Mouse (Mus musculus): ENCODE measurements around the gene Nhsl1. TPM values are rescaled to one million over a fixed set of nuclear protein-coding genes. Genes with fewer than 3 reads are reported as not detected.

Gene Nhsl1
- polyA plus RNA-seq, 1 experiment, result 3.0 TPM

DNA sequence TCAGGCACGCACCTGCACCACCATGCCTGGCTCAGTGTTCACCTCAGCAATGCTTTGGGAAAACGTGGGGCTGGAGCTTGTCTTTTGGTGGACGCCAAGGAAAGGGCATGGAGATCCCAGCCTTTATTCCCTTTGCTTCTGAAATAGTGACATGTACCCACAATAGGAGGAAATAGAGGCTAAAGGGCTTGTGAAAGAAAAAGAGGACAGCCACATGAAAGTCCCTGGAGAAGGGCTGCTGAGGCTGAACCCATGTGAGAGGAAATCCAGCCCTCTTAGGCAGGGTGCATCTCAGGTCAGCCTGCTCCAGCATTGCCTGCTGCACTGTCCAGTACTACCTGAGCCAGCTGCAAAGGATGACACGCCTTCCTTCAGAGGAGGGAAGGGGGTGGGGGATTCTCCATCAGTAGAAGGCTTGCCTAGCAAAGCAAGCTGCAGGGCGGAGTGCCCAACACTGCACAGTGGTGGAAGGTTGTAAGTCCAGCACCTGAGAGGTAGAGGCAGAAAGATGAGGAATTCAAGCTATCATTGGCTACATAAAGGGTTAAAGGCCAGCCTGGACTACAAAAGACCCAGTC is 9.6 kb downstream of the Nhsl1 start:
- Histone ChIP-seq H3K79me2 (ENCODE audit: control insufficient read depth, insufficient read depth) (no peaks in the 10 kb centered on the region), H3K27me3 (ENCODE audit: control insufficient read depth, insufficient read depth, insufficient read length) (no peaks in the 10 kb centered on the region), H3ac (ENCODE audit: control insufficient read depth, insufficient read length, low read depth) (no peak overlapping the region), H3K4me3 (ENCODE audit: insufficient read depth, poor library complexity, severe bottlenecking) (no peak overlapping the region), H3K79me3 (ENCODE audit: low read depth) (peaks cover 2% of the 10 kb centered on the region), H3K36me3 (ENCODE audit: control insufficient read depth, insufficient read depth) (no peaks in the 10 kb centered on the region)
- TF ChIP-seq CTCF (IDR thresholded peaks at IDR 0.05; ENCODE audit: control insufficient read depth, insufficient read depth, insufficient read length) (no peak), CEBPB (IDR thresholded peaks at IDR 0.05; ENCODE audit: low read depth) (no peak), FOSL1 (IDR thresholded peaks at IDR 0.05; ENCODE audit: insufficient read depth, low read length, poor library complexity, severe bottlenecking) (no peak), MYOD1 (IDR thresholded peaks at IDR 0.05; ENCODE audit: control insufficient read depth, insufficient read length, low read depth) (no peak), MYOG (IDR thresholded peaks at IDR 0.05; ENCODE audit: control insufficient read depth, extremely low read depth, insufficient read length) (no peak), USF1 (IDR thresholded peaks at IDR 0.05; ENCODE audit: low read depth) (no peak), MAX (IDR thresholded peaks at IDR 0.05) (no peak)

DNA sequence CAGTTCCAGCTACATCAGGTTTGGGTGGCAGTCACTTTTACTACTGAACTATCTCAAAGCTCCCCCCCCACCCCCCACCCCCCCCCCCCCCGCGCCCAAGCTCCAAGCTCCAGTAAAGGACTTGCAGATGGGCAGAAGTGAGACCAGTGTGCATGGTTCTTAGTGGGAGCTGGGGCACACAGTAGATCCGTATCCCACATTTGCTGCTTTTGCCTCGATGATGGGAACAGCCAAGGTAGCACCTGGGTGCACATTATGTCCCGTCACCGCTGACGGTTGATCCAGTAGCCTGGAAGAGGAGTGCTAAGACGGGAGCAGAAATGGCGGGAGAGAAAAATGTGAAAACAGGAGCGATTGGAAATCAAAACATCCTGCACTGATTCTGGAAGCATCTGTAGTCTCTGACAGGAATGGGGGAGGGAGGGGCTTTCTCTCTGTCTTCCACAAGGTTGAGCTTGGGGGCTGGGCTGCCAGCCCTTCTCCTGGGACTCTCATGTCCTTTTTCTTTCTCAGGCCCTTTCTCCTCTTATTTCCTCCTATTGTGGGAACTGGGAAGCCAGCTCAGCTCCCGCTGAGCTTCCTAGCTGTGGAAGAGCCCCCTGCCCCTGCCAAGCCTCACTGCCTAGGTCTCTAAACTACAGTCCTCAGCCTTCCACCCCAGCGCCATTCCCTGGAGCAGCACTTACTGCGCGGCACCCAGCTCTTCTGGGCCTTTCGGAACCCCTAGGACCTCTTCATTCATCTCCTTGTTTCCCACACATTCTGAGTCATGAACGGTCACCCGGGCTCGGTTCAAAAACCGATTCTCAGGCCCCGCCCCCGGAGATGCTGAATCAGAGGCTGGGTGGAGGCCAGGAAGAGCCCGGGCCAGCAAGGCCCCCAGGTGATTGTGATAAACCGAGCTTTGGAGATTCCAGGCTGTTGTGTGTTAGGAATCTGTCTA is 10.6 kb downstream of the Nhsl1 start:
- Histone ChIP-seq H3K36me3 (ENCODE audit: control insufficient read depth, insufficient read depth) (no peaks in the 10 kb centered on the region), H3K27me3 (ENCODE audit: control insufficient read depth, insufficient read depth, insufficient read length) (no peaks in the 10 kb centered on the region), H3K4me3 (ENCODE audit: insufficient read depth, poor library complexity, severe bottlenecking) (no peak overlapping the region), H3K79me2 (ENCODE audit: control insufficient read depth, insufficient read depth) (no peaks in the 10 kb centered on the region), H3K79me3 (ENCODE audit: low read depth) (peaks cover 2% of the 10 kb centered on the region), H3ac (ENCODE audit: control insufficient read depth, insufficient read length, low read depth) (peak overlapping the region; percentile 32)
- TF ChIP-seq MYOG (IDR thresholded peaks at IDR 0.05; ENCODE audit: control insufficient read depth, extremely low read depth, insufficient read length), result no peak
- TF ChIP-seq CTCF (IDR thresholded peaks at IDR 0.05; ENCODE audit: control insufficient read depth, insufficient read depth, insufficient read length), result no peak
- no peak for TF ChIP-seq MYOD1 (IDR thresholded peaks at IDR 0.05; ENCODE audit: control insufficient read depth, insufficient read length, low read depth)
- no peak for TF ChIP-seq FOSL1 (IDR thresholded peaks at IDR 0.05; ENCODE audit: insufficient read depth, low read length, poor library complexity, severe bottlenecking)
- no peak for TF ChIP-seq CEBPB (IDR thresholded peaks at IDR 0.05; ENCODE audit: low read depth)
- TF ChIP-seq MAX (IDR thresholded peaks at IDR 0.05), result no peak
- no peak for TF ChIP-seq USF1 (IDR thresholded peaks at IDR 0.05; ENCODE audit: low read depth)

- no peak overlapping the region for H3ac ChIP-seq (ENCODE audit: control insufficient read depth, insufficient read length, low read depth)
- H3K36me3 ChIP-seq (ENCODE audit: control insufficient read depth, insufficient read depth), result no peaks in the 10 kb centered on the region
- no peaks in the 10 kb centered on the region for H3K79me3 ChIP-seq (ENCODE audit: low read depth)
- TF ChIP-seq USF1 (IDR thresholded peaks at IDR 0.05; ENCODE audit: low read depth) (no peak), MYOD1 (IDR thresholded peaks at IDR 0.05; ENCODE audit: control insufficient read depth, insufficient read length, low read depth) (no peak), FOSL1 (IDR thresholded peaks at IDR 0.05; ENCODE audit: insufficient read depth, low read length, poor library complexity, severe bottlenecking) (no peak), MYOG (IDR thresholded peaks at IDR 0.05; ENCODE audit: control insufficient read depth, extremely low read depth, insufficient read length) (no peak), CEBPB (IDR thresholded peaks at IDR 0.05; ENCODE audit: low read depth) (no peak), CTCF (IDR thresholded peaks at IDR 0.05; ENCODE audit: control insufficient read depth, insufficient read depth, insufficient read length) (no peak), MAX (IDR thresholded peaks at IDR 0.05) (no peak)
- H3K4me3 ChIP-seq (ENCODE audit: insufficient read depth, poor library complexity, severe bottlenecking), result no peak overlapping the region
- H3K27me3 ChIP-seq (ENCODE audit: control insufficient read depth, insufficient read depth, insufficient read length), result no peaks in the 10 kb centered on the region
- no peaks in the 10 kb centered on the region for H3K79me2 ChIP-seq (ENCODE audit: control insufficient read depth, insufficient read depth)
Observed at GRCm38 (mm10) chr10:18330445-18330844, 11.7 kb downstream of the Nhsl1 start.

DNA sequence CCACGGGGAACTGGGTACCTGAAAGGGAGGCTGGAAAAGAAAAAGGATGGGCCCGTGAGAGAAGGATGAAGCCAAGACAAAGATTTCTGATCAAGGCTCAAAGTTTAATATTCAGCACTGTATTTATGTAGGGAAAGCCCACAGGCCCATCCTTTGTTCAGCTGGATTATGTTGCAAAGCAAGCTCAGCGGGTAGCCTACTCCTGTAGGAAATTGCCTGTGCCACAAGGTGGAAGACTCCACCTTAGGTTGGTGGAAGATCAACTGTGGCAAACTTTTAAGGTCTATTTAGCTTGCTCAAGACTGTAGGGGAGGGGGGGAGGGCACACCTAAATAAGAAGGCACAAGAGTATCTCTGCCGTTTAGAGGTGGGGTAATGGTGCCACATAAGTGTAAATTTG is 14.8 kb downstream of the Nhsl1 start:
- TF ChIP-seq MYOD1 (IDR thresholded peaks at IDR 0.05; ENCODE audit: control insufficient read depth, insufficient read length, low read depth), result no peak
- no peak for TF ChIP-seq USF1 (IDR thresholded peaks at IDR 0.05; ENCODE audit: low read depth)
- no peak for TF ChIP-seq CEBPB (IDR thresholded peaks at IDR 0.05; ENCODE audit: low read depth)
- no peak for TF ChIP-seq MAX (IDR thresholded peaks at IDR 0.05)
- no peak for TF ChIP-seq FOSL1 (IDR thresholded peaks at IDR 0.05; ENCODE audit: insufficient read depth, low read length, poor library complexity, severe bottlenecking)
- TF ChIP-seq MYOG (IDR thresholded peaks at IDR 0.05; ENCODE audit: control insufficient read depth, extremely low read depth, insufficient read length), result no peak
- no peak for TF ChIP-seq CTCF (IDR thresholded peaks at IDR 0.05; ENCODE audit: control insufficient read depth, insufficient read depth, insufficient read length)
- no peak overlapping the region for H3K4me3 ChIP-seq (ENCODE audit: insufficient read depth, poor library complexity, severe bottlenecking)

DNA sequence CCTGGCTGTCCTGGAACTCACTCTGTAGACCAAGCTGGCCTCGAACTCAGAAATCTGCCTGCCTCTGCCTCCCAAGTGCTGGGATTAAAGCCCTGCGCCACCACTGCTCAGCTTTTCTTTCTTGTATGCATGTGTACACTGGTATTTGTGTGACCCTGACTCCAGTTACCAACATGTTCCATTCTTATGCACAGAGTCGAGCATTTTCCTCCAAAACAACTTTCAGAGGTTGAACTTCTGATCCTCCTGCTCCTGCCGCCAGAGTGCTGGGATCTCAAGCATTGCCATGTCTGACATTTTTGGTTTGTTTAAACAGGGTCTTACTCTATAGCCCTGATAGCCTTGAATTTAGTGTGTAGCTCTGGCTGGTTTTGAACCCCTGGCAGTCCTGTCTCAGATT is 15.4 kb downstream of the Nhsl1 start:
- Histone ChIP-seq H3K4me3 (ENCODE audit: insufficient read depth, poor library complexity, severe bottlenecking) (no peak overlapping the region), H3K36me3 (ENCODE audit: control insufficient read depth, insufficient read depth) (no peaks in the 10 kb centered on the region), H3K79me3 (ENCODE audit: low read depth) (no peaks in the 10 kb centered on the region), H3K79me2 (ENCODE audit: control insufficient read depth, insufficient read depth) (no peaks in the 10 kb centered on the region), H3ac (ENCODE audit: control insufficient read depth, insufficient read length, low read depth) (no peak overlapping the region), H3K27me3 (ENCODE audit: control insufficient read depth, insufficient read depth, insufficient read length) (no peaks in the 10 kb centered on the region)
- TF ChIP-seq MYOD1 (IDR thresholded peaks at IDR 0.05; ENCODE audit: control insufficient read depth, insufficient read length, low read depth) (no peak), MYOG (IDR thresholded peaks at IDR 0.05; ENCODE audit: control insufficient read depth, extremely low read depth, insufficient read length) (no peak), FOSL1 (IDR thresholded peaks at IDR 0.05; ENCODE audit: insufficient read depth, low read length, poor library complexity, severe bottlenecking) (no peak), CEBPB (IDR thresholded peaks at IDR 0.05; ENCODE audit: low read depth) (no peak), USF1 (IDR thresholded peaks at IDR 0.05; ENCODE audit: low read depth) (no peak)

More for the DNA sequence above, 14.8 kb downstream of the Nhsl1 start:
- H3K79me3 ChIP-seq (ENCODE audit: low read depth), result no peaks in the 10 kb centered on the region
- no peaks in the 10 kb centered on the region for H3K36me3 ChIP-seq (ENCODE audit: control insufficient read depth, insufficient read depth)
- no peak overlapping the region for H3ac ChIP-seq (ENCODE audit: control insufficient read depth, insufficient read length, low read depth)
- H3K27me3 ChIP-seq (ENCODE audit: control insufficient read depth, insufficient read depth, insufficient read length), result no peaks in the 10 kb centered on the region
- H3K79me2 ChIP-seq (ENCODE audit: control insufficient read depth, insufficient read depth), result no peaks in the 10 kb centered on the region

Data from C2C12 (cell line).